Mouse (Mus musculus): ENCODE data around the gene Pou5f1.
"Not testable (repeated sequence)": the region's sequence is repeated elsewhere in the genome, so short reads cannot be mapped to it uniquely, and the experiment has no call there.

The Pou5f1 gene

GRCm38 (mm10) chr17:35505776-35506175 lies at the start of gene Pou5f1:
Pou5f1 (plus strand) TSS chr17:35506018.
- DNase-seq (ENCODE audit: low read depth in 1 of 2, low spot score in 2 of 2): no peak

GRCm38 (mm10) chr17:35458247-35458646 lies 47.6 kb upstream of the Pou5f1 start:
- not testable (repeated sequence) for DNase-seq (ENCODE audit: low read depth in 1 of 2, low spot score in 2 of 2)

GRCm38 (mm10) chr17:35460513-35461341 lies 45.1 kb upstream of the Pou5f1 start:
- not testable (repeated sequence) for DNase-seq (ENCODE audit: low read depth in 1 of 2, low spot score in 2 of 2)

- not testable (repeated sequence) for DNase-seq (ENCODE audit: low read depth in 1 of 2, low spot score in 2 of 2)
These were observed 40.2 kb upstream of the Pou5f1 start for GRCm38 (mm10) chr17:35465651-35466050.

- not testable (repeated sequence) for DNase-seq (ENCODE audit: low read depth in 1 of 2, low spot score in 2 of 2)
These were observed 36.9 kb upstream of the Pou5f1 start for GRCm38 (mm10) chr17:35468936-35469335.

- no peak for DNase-seq (ENCODE audit: low read depth in 1 of 2, low spot score in 2 of 2)
These were observed 35.7 kb upstream of the Pou5f1 start, which contains the start of gene H2-Q10 for GRCm38 (mm10) chr17:35469842-35470751. H2-Q10 (plus strand) TSS chr17:35470089.

- peak in 1 of 2 experiments; percentile 28 for DNase-seq (ENCODE audit: low read depth in 1 of 2, low spot score in 2 of 2)
These were observed 21.8 kb upstream of the Pou5f1 start for GRCm38 (mm10) chr17:35484066-35484465.

- DNase-seq (ENCODE audit: low read depth in 1 of 2, low spot score in 2 of 2): no peak
These were observed 20.1 kb upstream of the Pou5f1 start for GRCm38 (mm10) chr17:35485702-35486101.

- no peak for DNase-seq (ENCODE audit: low read depth in 1 of 2, low spot score in 2 of 2)
These were observed 19.1 kb upstream of the Pou5f1 start for GRCm38 (mm10) chr17:35486726-35487125.

- DNase-seq (ENCODE audit: low read depth in 1 of 2, low spot score in 2 of 2): no peak
These were observed 17.8 kb upstream of the Pou5f1 start for GRCm38 (mm10) chr17:35488041-35488440.

GRCm38 (mm10) chr17:35490320-35490719 lies 15.5 kb upstream of the Pou5f1 start:
- no peak for DNase-seq (ENCODE audit: low read depth in 1 of 2, low spot score in 2 of 2)

GRCm38 (mm10) chr17:35497124-35497523 lies 8.7 kb upstream of the Pou5f1 start:
- no peak for DNase-seq (ENCODE audit: low read depth in 1 of 2, low spot score in 2 of 2)

- no peak for DNase-seq (ENCODE audit: low read depth in 1 of 2, low spot score in 2 of 2)
These were observed 3.6 kb upstream of the Pou5f1 start for GRCm38 (mm10) chr17:35502226-35502625.

- no peak for DNase-seq (ENCODE audit: low read depth in 1 of 2, low spot score in 2 of 2)
These were observed 3.1 kb upstream of the Pou5f1 start for GRCm38 (mm10) chr17:35502762-35503161.

- DNase-seq (ENCODE audit: low read depth in 1 of 2, low spot score in 2 of 2): no peak
These were observed 2.0 kb upstream of the Pou5f1 start for GRCm38 (mm10) chr17:35503849-35504248.

GRCm38 (mm10) chr17:35504628-35505481 lies 963 bp upstream of the Pou5f1 start:
- no peak for DNase-seq (ENCODE audit: low read depth in 1 of 2, low spot score in 2 of 2)

- DNase-seq (ENCODE audit: low read depth in 1 of 2, low spot score in 2 of 2): no peak
These were observed 1.1 kb downstream of the Pou5f1 start for GRCm38 (mm10) chr17:35506881-35507280.

GRCm38 (mm10) chr17:35507556-35508260 lies 1.9 kb downstream of the Pou5f1 start:
- DNase-seq (ENCODE audit: low read depth in 1 of 2, low spot score in 2 of 2): no peak

- not testable (repeated sequence) for DNase-seq (ENCODE audit: low read depth in 1 of 2, low spot score in 2 of 2)
These were observed 2.5 kb downstream of the Pou5f1 start for GRCm38 (mm10) chr17:35508279-35508678.

GRCm38 (mm10) chr17:35509284-35509683 lies 3.5 kb downstream of the Pou5f1 start:
- DNase-seq (ENCODE audit: low read depth in 1 of 2, low spot score in 2 of 2): no peak

Data from monocyte, adult 2 months (primary cell).